Mouse (Mus musculus): ENCODE measurements around the gene Sec14l4. TPM values are rescaled to one million over a fixed set of nuclear protein-coding genes. Genes with fewer than 3 reads are reported as not detected.

Sec14l4 gene
- polyA plus RNA-seq, 1 experiment, result 0.56 TPM

- Histone ChIP-seq H3K27ac (ENCODE audit: control insufficient read depth, insufficient read depth, low read depth, low read length) (no peak overlapping the region), H3K27me3 (ENCODE audit: control insufficient read depth, insufficient read depth, low read length) (no peaks in the 10 kb centered on the region), H3K36me3 (ENCODE audit: control insufficient read depth, insufficient read depth, low read length) (no peaks in the 10 kb centered on the region), H3K4me1 (ENCODE audit: control insufficient read depth, insufficient read depth, low read length) (no peaks in the 10 kb centered on the region), H3K4me3 (ENCODE audit: control insufficient read depth, low read depth, low read length) (no peak overlapping the region)
- TF ChIP-seq POLR2A (IDR thresholded peaks at IDR 0.05; ENCODE audit: control insufficient read depth, low read depth, low read length), result no peak
These were observed 47.1 kb downstream of the Sec14l4 start for GRCm38 (mm10) chr11:4078267-4078933.

DNA sequence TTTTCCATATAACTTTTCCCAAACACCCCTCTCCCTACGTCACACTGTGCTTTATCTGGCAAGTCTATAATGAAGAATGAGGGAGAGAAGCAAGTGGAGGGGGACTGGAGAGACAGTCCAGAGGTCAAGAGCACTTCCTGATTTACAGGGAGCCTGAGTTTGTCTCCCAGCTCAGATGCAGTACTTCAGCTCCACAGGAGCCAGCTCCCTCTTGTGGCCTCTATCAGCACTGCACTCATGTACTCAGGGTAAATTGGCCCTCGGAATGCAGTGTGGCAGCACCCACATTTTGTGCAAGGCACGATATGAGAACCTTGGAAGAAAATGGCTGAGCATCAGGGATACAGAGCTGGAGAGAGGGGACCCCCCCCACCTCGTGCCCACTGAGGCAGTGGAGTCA, 49.0 kb downstream of the Sec14l4 start:
- no peaks in the 10 kb centered on the region for H3K4me1 ChIP-seq (ENCODE audit: control insufficient read depth, insufficient read depth, low read length)
- H3K4me3 ChIP-seq (ENCODE audit: control insufficient read depth, low read depth, low read length), result no peak overlapping the region
- H3K36me3 ChIP-seq (ENCODE audit: control insufficient read depth, insufficient read depth, low read length), result no peaks in the 10 kb centered on the region
- no peak overlapping the region for H3K27ac ChIP-seq (ENCODE audit: control insufficient read depth, insufficient read depth, low read depth, low read length)
- H3K27me3 ChIP-seq (ENCODE audit: control insufficient read depth, insufficient read depth, low read length), result no peaks in the 10 kb centered on the region
- TF ChIP-seq CTCF (IDR thresholded peaks at IDR 0.05; ENCODE audit: control insufficient read depth, insufficient read depth, insufficient replicate concordance, low read depth, low read length) (peak; percentile 85; the same call in 1 of the 2 replicates), POLR2A (IDR thresholded peaks at IDR 0.05; ENCODE audit: control insufficient read depth, low read depth, low read length) (no peak)

DNA sequence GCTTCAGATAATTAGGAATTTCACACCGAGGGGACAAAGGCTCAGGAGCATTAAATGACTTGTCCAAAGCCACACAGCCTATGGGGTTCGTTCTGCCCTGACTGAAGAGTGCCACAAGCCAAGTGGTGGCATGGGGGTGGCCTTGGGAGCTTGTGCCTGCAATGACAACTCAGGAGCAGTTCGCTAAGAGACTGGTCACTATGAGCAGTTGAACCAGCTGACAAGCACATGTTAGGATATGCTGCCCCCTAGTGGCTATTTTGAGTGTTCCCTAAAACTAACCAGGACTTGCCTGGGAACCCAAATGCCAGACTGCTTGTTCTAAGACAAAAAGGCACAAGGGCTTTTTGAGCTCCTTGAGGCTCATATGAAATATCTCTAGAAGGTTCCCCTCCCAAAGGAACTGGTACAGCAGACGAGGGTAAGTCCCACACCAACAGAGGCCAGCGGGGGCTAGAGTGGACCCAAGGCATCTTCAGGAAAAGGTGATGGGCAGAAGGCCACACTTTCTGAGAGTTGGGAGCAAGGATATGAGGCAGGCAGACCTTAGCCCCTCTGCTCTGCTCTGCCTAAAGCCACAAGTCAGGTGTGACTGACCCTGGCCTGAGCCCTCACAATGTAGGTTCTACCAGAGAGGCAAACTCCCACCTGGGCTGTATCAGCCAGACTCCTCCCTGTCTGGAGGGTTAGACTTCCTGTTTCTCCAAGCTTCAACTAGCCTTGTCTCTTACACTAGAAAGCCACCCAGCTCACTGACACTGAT, 52.2 kb downstream of the Sec14l4 start:
- Histone ChIP-seq H3K4me1 (ENCODE audit: control insufficient read depth, insufficient read depth, low read length) (no peaks in the 10 kb centered on the region), H3K36me3 (ENCODE audit: control insufficient read depth, insufficient read depth, low read length) (no peaks in the 10 kb centered on the region), H3K27ac (ENCODE audit: control insufficient read depth, insufficient read depth, low read depth, low read length) (no peak overlapping the region), H3K27me3 (ENCODE audit: control insufficient read depth, insufficient read depth, low read length) (no peaks in the 10 kb centered on the region), H3K4me3 (ENCODE audit: control insufficient read depth, low read depth, low read length) (no peak overlapping the region)
- TF ChIP-seq CTCF (IDR thresholded peaks at IDR 0.05; ENCODE audit: control insufficient read depth, insufficient read depth, insufficient replicate concordance, low read depth, low read length), result peak; percentile 51; the same call in 1 of the 2 replicates
- no peak for TF ChIP-seq POLR2A (IDR thresholded peaks at IDR 0.05; ENCODE audit: control insufficient read depth, low read depth, low read length)

DNA sequence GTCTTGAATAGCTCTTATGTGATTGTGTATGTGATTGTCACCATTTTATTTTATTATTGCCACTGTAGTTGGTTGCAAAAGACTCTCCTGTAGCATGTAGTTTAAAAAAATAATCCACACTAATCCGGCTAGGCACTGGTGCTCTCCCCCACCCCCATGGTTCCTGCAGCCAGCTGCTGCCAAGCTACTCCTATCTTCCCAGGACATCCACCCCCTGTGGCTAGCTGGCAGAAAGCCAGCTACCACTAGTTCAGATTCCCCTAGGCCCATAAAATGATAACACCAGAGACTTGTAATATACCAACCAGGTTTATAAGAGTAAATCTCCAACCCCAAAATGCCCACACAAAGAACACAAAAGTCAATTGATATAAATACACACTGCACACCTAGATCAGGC, 55.0 kb downstream of the Sec14l4 start:
- TF ChIP-seq CTCF (IDR thresholded peaks at IDR 0.05; ENCODE audit: control insufficient read depth, insufficient read depth, insufficient replicate concordance, low read depth, low read length), result no peak
- TF ChIP-seq POLR2A (IDR thresholded peaks at IDR 0.05; ENCODE audit: control insufficient read depth, low read depth, low read length), result no peak
- Histone ChIP-seq H3K4me1 (ENCODE audit: control insufficient read depth, insufficient read depth, low read length) (no peaks in the 10 kb centered on the region), H3K27ac (ENCODE audit: control insufficient read depth, insufficient read depth, low read depth, low read length) (no peak overlapping the region), H3K4me3 (ENCODE audit: control insufficient read depth, low read depth, low read length) (no peak overlapping the region), H3K27me3 (ENCODE audit: control insufficient read depth, insufficient read depth, low read length) (no peaks in the 10 kb centered on the region), H3K36me3 (ENCODE audit: control insufficient read depth, insufficient read depth, low read length) (no peaks in the 10 kb centered on the region)

DNA sequence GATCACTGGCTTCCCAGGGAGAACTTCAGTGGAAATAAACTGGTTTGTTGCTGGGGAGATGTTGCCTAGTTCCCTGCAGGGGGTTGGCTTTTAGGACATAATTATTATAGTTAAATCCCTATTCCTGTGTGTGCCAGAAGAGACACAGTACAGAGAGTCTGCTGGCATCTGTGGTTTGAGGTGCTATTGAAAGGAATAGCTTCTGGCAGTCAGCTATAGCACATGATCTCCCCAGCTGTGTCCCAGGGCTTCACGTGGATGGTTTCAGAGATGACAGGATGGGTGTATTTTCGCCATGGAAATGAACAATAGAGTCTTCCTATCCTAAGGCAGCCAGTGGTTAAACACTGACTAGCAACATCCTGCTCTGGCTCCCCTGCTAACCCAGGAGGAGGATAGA, 56.0 kb downstream of the Sec14l4 start:
- no peaks in the 10 kb centered on the region for H3K36me3 ChIP-seq (ENCODE audit: control insufficient read depth, insufficient read depth, low read length)
- no peaks in the 10 kb centered on the region for H3K4me1 ChIP-seq (ENCODE audit: control insufficient read depth, insufficient read depth, low read length)
- no peak for TF ChIP-seq CTCF (IDR thresholded peaks at IDR 0.05; ENCODE audit: control insufficient read depth, insufficient read depth, insufficient replicate concordance, low read depth, low read length)
- no peak for TF ChIP-seq POLR2A (IDR thresholded peaks at IDR 0.05; ENCODE audit: control insufficient read depth, low read depth, low read length)
- H3K27ac ChIP-seq (ENCODE audit: control insufficient read depth, insufficient read depth, low read depth, low read length), result no peak overlapping the region
- no peaks in the 10 kb centered on the region for H3K27me3 ChIP-seq (ENCODE audit: control insufficient read depth, insufficient read depth, low read length)
- H3K4me3 ChIP-seq (ENCODE audit: control insufficient read depth, low read depth, low read length), result no peak overlapping the region

DNA sequence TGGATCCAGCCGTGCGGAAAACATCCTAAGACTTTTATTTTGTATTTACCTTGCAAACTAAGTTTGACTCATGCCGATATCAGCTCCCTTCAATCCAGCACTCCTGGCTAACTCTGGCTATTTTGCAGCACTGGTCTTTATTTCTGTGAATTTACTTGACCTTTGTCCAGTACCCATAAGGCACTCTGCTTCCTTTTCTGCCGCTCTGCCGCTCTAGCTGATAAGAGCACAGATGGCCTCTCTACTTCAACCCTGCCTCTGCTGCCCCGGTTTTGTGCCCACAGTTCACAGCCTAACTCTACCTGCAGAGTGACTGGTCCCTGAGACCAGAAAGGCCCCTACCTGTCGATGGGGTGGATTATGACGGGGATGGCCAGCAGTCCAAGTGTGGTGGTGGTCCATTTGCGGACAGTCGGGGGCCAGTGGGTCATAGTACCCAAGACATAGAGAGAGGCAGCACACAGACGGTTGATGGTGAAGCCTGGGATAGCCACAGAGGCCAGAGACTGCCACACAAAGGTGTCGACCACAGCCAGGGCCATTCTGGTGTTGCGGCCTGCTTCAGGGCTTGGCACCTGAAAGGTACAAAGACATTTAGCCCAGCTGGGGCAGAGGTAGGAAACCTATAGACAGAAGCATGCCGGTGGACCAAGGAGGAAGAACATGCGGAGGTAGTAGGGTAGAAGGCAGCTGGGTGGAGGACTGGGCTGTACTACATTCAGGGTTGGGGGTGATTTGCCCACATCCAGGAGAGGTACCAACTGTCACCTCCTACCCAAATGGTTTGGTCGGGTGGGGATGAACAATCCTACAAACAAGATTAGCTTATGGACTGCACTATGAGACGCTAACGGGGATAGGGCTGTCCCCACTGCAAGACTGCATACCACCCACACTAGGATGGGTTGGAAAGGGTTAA, 62.5 kb downstream of the Sec14l4 start:
- H3K4me3 ChIP-seq (ENCODE audit: control insufficient read depth, low read depth, low read length), result peak overlapping the region; percentile 93
- no peaks in the 10 kb centered on the region for H3K36me3 ChIP-seq (ENCODE audit: control insufficient read depth, insufficient read depth, low read length)
- H3K27ac ChIP-seq (ENCODE audit: control insufficient read depth, insufficient read depth, low read depth, low read length), result no peak overlapping the region
- H3K4me1 ChIP-seq (ENCODE audit: control insufficient read depth, insufficient read depth, low read length), result peaks cover 21% of the 10 kb centered on the region
- no peaks in the 10 kb centered on the region for H3K27me3 ChIP-seq (ENCODE audit: control insufficient read depth, insufficient read depth, low read length)
- TF ChIP-seq POLR2A (IDR thresholded peaks at IDR 0.05; ENCODE audit: control insufficient read depth, low read depth, low read length) (no peak), CTCF (IDR thresholded peaks at IDR 0.05; ENCODE audit: control insufficient read depth, insufficient read depth, insufficient replicate concordance, low read depth, low read length) (no peak)

Data from testis, adult 2 months (tissue).